Mouse (Mus musculus) left cerebral cortex, postnatal 25 days (tissue): Measurements from ENCODE around the gene Rai1. TPM values are rescaled to one million over a fixed set of nuclear protein-coding genes. Genes with fewer than 3 reads are reported as not detected.

Source experiments
- DNase-seq, 2 experiments: peaks; one replicate each; pipeline ENCODE4 v3.0.0; 2022; ENCODE audit warnings: low spot score in 2 of 2, mixed read lengths in 1 of 2
- intact Hi-C: fragments of 180-260 bp; cut with DNase I; formaldehyde crosslinking; loops from one replicate; pipeline ENCODE4 v1.15.1; 2025
- total RNA-seq, 2 experiments: library from RNA; stranded (reverse); gene quantifications; 2 replicates each; pipeline ENCODE4 v1.2.3; 2021

The Rai1 gene
- total RNA-seq, 2 experiments from 2014 or later = 59.4 to 69.2 TPM

- intact Hi-C loops = no loop called here
Observed at GRCm38 (mm10) chr11:60153936-60154335, 49.1 kb downstream of the Rai1 start.

DNA sequence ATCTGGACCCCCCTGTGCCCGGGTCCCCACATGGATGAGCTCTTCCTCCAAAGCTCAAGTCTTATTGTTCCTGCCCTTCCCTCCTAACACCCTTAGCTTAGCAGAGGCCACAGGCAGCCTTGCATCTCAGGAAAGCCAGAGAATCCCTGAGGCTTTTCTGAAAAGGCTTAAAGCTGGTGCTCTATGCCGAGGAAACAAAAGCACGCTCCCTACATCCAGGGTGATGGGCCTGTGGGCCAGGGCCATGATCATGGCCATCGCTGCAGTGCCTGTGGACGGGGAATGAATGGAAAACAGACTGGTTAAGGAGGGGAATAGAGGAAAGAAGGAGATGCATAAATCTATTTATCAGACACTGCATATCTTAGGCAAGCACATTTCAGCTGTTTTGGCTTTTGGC, 50.9 kb downstream of the Rai1 start:
- intact Hi-C loops = no loop called here
- DNase-seq = no peak

More at GRCm38 (mm10) chr11:60153936-60154335, 49.1 kb downstream of the Rai1 start:
- no peak for DNase-seq

DNA sequence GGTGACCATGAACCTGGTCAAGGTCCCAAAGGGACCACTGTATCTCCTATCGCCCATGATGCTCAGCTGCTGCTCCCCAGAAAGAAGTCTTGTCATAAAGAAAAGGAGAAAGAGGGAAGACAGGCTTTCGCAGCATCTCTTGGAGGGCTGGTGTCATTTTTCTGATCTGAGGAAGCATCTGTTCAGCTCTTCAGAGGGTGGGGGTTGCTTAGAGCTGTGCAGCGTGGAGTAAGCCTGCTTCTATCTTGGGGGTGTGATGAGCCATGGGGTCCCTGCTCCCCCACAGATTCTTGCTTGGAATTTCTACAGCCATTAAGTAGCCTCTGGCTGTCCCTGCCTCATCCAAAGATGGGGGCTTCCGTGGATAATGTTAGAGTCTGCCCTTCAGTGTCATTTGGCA, 53.5 kb downstream of the Rai1 start:
- intact Hi-C loops = no loop called here

GRCm38 (mm10) chr11:60159955-60160354, 55.1 kb downstream of the Rai1 start:
- intact Hi-C loops = no loop called here
- no peak for DNase-seq

More for the DNA sequence above, 53.5 kb downstream of the Rai1 start:
- peak in 1 of 2 experiments; percentile 62 for DNase-seq

GRCm38 (mm10) chr11:60160454-60161114, 55.8 kb downstream of the Rai1 start:
- intact Hi-C loops = no loop called here
- DNase-seq = no peak

DNA sequence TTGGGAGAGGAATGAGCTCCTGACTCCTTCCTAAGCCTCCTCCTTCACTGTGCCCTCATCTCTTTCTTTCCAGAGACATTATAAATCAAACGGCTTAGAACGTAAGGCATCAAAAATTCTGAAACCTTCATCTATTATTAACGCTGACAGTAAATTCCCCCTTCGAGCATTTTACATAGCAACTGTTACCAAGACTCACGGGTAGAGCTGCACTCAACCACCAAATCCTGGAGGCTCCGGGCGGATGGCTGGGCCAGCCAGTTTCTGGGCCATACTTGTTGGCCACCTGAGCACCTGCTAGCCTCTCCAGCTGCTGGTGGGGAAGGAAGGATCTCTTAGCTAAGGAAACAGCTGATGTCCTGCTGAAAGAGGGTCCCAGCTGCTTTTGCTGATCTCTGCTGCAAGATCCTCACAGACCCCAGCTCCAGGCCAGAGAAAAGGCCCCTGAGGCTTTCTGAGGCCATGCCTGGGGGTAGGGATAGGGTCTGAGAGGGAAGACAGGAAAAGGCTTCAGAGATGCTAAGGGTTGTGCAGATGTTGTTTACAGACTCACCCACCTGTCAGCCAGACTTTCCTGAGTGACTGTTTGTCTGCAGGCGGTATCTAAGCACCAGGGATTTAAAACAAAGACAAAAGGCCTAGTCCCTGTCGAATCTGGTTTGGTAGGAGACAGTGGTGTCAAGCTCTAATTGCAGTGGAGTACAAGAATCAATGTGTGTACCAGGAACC, 56.5 kb downstream of the Rai1 start:
- intact Hi-C loops = no loop called here
- DNase-seq = no peak

DNA sequence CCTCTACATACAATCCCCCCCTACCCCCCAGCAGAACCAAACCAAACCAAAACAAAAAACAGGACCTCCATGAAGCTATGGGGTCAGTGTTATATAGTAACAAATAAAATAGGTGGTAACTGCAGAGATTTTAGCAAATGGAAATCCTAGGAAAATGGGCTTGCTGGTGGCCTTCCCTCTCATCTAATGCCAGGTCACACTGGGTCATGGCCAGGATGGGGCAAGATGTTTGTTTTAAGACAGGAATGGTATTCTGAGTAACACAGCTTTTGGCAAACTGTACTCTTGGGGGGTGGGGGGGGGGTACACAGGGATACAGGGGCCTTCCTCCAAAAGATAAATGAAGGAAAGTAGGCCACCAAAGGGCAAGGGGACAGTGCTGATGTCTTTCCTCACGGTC, 57.7 kb downstream of the Rai1 start:
- no peak for DNase-seq

DNA sequence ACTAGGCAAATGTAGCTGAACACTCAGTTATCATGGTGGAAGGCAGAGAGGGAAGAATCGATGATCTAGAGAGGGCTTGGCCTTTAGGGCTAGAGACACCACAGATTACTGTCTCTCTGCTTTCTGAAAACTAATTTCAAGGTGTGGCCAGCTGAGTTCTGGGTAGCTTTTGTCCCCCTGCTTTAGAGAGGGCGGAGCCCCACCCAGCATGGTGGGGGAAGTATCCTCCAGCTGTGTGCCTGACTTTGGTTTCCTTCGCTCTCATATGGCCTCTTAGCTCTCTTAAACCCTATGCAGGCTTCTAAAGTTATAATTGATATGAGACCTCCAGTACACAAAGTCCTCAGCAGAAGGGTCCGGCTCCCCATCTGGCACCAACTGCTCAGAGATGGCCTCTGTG, 58.5 kb downstream of the Rai1 start:
- no peak for DNase-seq
- intact Hi-C loops = no loop called here

More for the DNA sequence above, 57.7 kb downstream of the Rai1 start:
- intact Hi-C loops = no loop called here

DNA sequence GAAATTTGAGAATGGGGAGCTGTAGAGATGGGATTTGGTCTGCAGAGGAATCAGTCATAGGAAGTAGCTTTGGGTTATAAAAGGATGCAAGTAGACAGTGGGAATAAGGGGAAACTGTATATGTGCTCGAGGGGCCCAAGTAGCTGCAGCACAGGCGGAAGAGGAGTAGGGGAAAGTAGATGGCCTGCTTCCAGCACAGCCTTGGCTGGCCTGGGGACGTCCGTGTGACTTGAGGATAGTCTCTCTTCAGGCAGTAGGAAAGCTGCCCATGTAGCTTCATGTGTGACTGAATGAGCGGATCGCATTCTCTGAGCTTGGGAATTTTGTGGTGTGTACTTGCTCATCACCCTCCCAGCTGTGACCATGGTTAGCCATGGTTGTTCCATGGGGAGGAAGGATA, 59.6 kb downstream of the Rai1 start:
- DNase-seq = no peak
- intact Hi-C loops = no loop called here

GRCm38 (mm10) chr11:60165076-60165475, 60.3 kb downstream of the Rai1 start:
- DNase-seq = no peak
- intact Hi-C loops = no loop called here

GRCm38 (mm10) chr11:60168780-60169179, 64.0 kb downstream of the Rai1 start:
- intact Hi-C loops = no loop called here
- DNase-seq = no peak

GRCm38 (mm10) chr11:60172074-60172473, 67.3 kb downstream of the Rai1 start:
- intact Hi-C loops = no loop called here
- DNase-seq = no peak

GRCm38 (mm10) chr11:60173606-60174184, 68.9 kb downstream of the Rai1 start:
- intact Hi-C loops = no loop called here
- no peak for DNase-seq

DNA sequence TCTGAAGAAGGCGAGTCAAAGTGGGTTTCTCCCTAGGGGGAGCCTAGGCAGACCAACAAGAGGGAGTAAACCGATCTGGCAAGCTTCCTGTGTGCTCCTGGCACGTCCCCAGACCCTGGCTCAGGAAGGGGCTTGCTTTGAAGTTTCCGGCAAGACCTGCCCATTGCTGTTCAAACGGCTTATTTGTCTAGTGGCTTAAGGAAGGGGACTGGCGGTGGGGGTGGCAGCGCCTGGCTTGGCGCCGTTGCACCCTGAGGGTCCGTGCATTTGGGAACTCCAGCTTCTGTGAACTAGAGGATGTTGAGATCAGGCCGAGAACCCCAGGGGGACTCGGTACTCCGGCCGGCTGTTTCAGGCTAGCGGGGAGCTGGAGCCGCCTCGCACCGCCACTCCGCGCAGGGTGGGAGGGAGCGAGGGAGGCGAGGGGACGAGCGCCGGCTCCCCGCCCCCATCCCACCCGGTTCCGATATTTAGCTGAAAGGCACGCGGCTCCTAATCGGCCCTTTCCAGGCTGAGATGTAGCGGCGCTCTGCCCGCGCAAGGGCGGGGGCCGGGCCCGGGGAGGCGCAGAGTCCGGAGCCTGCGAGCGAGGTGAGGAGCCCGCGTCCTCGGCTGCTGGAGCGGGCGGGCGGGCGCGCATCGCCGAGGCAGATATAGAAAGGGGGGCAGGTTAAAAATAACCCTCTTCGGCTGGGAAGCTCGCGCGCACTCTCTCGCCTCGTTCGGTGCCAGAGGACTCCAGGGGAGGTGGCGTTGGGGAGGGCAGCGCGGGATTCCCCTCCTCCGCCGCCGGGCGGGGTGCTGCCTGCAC, 70.8 kb downstream of the Rai1 start:
- intact Hi-C loops = loop anchor here (1.0 kb wide), 2 partner anchors 36 to 69 kb away; no protein-coding TSS in a partner anchor
- peak; percentile 81 to 92 for DNase-seq

DNA sequence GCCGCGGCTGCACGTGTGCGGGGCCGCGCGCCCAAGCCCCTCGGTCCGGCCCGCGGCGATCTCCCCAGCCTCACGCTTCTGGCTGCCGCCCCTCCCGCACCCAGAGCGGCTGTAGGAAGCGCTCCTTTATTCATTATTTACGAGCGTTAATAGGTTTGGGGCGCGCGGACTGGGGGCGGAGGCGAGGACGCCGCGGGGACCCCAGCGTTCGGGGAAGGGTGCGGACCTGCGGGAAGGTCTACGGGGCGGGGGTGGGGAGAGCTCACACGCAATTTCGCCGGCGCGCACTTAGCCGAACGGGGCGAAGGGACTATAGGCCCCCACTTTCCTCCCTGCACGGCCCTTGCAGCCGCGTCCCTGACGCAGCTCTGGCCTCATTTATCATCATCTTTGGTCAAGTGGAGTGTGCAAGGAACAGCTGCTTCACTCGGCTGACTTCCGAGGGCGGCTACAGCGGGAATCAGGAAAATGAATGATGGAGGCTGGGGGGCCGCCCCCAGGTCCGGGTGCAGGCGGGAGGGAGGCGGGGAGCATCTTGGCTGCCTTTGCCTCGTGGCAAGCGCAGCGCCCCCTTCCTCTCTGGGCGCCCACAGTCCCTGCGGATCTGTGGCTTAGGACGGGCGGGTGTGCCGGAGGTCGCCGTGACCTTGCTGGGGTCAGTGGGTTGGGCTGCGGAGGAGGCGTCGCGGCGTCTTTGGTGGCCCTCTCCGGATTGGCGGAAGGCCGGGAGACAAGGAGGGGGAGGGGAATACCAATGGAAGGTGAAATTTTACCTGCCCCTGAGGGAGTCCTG, 71.6 kb downstream of the Rai1 start:
- peak; percentile 76 to 80 for DNase-seq
- intact Hi-C loops = loop anchor here (1.0 kb wide), 2 partner anchors 37 to 70 kb away; no protein-coding TSS in a partner anchor

- intact Hi-C loops = loop anchor here (1.0 kb wide), 2 partner anchors 38 to 71 kb away; no protein-coding TSS in a partner anchor
- DNase-seq = peak; percentile 69 to 73
Observed at GRCm38 (mm10) chr11:60176975-60177657, 72.3 kb downstream of the Rai1 start.

DNA sequence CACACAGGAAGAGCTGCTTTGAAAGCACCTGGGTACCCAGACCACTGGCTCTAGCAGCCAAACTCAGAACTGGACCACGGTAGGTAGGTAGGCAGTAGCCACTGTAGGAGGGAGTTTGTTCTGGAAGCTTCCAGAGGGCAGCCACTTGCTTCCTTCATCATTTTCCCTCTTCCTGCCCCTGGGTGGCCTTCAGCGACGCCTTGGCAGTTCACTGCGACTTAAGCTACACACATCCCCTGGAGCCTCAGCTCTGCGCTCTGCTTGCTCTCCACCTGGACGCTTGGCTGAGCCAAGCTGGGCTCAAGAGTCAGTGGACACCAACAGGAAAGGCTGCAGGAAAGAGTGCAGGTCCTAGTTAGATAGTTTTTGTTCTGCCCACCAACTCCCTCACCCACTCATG, 73.2 kb downstream of the Rai1 start:
- intact Hi-C loops = no loop called here
- no peak for DNase-seq

GRCm38 (mm10) chr11:60178506-60178905, 73.7 kb downstream of the Rai1 start:
- intact Hi-C loops = no loop called here
- DNase-seq = no peak
